Mouse (Mus musculus): ENCODE data around the gene Siva1.

The Siva1 gene

GRCm38 (mm10) chr12:112623742-112624141 lies 20.7 kb upstream of the Siva1 start:
- peak; percentile 57 for DNase-seq (ENCODE audit: low read depth, low spot score)

- DNase-seq (ENCODE audit: low read depth, low spot score), result no peak
These were observed 18.8 kb upstream of the Siva1 start for GRCm38 (mm10) chr12:112625700-112626099.

- DNase-seq (ENCODE audit: low read depth, low spot score), result no peak
These were observed 18.0 kb upstream of the Siva1 start for GRCm38 (mm10) chr12:112626455-112626854.

- DNase-seq (ENCODE audit: low read depth, low spot score), result no peak
These were observed 17.2 kb upstream of the Siva1 start for GRCm38 (mm10) chr12:112627097-112627881.

GRCm38 (mm10) chr12:112628197-112628596 lies 16.3 kb upstream of the Siva1 start:
- DNase-seq (ENCODE audit: low read depth, low spot score), result no peak

- DNase-seq (ENCODE audit: low read depth, low spot score), result no peak
These were observed 15.4 kb upstream of the Siva1 start for GRCm38 (mm10) chr12:112628928-112629721.

GRCm38 (mm10) chr12:112630029-112630428 lies 14.4 kb upstream of the Siva1 start:
- no peak for DNase-seq (ENCODE audit: low read depth, low spot score)

GRCm38 (mm10) chr12:112630796-112631195 lies 13.7 kb upstream of the Siva1 start:
- DNase-seq (ENCODE audit: low read depth, low spot score), result no peak

GRCm38 (mm10) chr12:112631472-112631871 lies 13.0 kb upstream of the Siva1 start:
- no peak for DNase-seq (ENCODE audit: low read depth, low spot score)

- DNase-seq (ENCODE audit: low read depth, low spot score), result no peak
These were observed 12.2 kb upstream of the Siva1 start for GRCm38 (mm10) chr12:112632084-112632777.

- no peak for DNase-seq (ENCODE audit: low read depth, low spot score)
These were observed 11.6 kb upstream of the Siva1 start for GRCm38 (mm10) chr12:112632907-112633306.

GRCm38 (mm10) chr12:112633686-112634085 lies 10.8 kb upstream of the Siva1 start:
- DNase-seq (ENCODE audit: low read depth, low spot score), result no peak

GRCm38 (mm10) chr12:112639526-112639925 lies 5.0 kb upstream of the Siva1 start:
- DNase-seq (ENCODE audit: low read depth, low spot score), result no peak

- no peak for DNase-seq (ENCODE audit: low read depth, low spot score)
These were observed 1.4 kb upstream of the Siva1 start for GRCm38 (mm10) chr12:112643126-112643525.

GRCm38 (mm10) chr12:112644855-112645506 lies 502 bp downstream of the Siva1 start:
- no peak for DNase-seq (ENCODE audit: low read depth, low spot score)

- no peak for DNase-seq (ENCODE audit: low read depth, low spot score)
These were observed 1.7 kb downstream of the Siva1 start for GRCm38 (mm10) chr12:112646139-112646538.

- no peak for DNase-seq (ENCODE audit: low read depth, low spot score)
These were observed 3.6 kb downstream of the Siva1 start for GRCm38 (mm10) chr12:112648081-112648480.

GRCm38 (mm10) chr12:112651778-112652439 lies 7.4 kb downstream of the Siva1 start:
- no peak for DNase-seq (ENCODE audit: low read depth, low spot score)

- DNase-seq (ENCODE audit: low read depth, low spot score), result peak; percentile 83
These were observed 8.8 kb downstream of the Siva1 start for GRCm38 (mm10) chr12:112653157-112653824.

- no peak for DNase-seq (ENCODE audit: low read depth, low spot score)
These were observed 9.6 kb downstream of the Siva1 start for GRCm38 (mm10) chr12:112654076-112654475.

GRCm38 (mm10) chr12:112658619-112659018 lies 14.1 kb downstream of the Siva1 start:
- no peak for DNase-seq (ENCODE audit: low read depth, low spot score)
